9 mouse cellular contexts compared by ENCODE assay signal in the genomic region with DNA sequence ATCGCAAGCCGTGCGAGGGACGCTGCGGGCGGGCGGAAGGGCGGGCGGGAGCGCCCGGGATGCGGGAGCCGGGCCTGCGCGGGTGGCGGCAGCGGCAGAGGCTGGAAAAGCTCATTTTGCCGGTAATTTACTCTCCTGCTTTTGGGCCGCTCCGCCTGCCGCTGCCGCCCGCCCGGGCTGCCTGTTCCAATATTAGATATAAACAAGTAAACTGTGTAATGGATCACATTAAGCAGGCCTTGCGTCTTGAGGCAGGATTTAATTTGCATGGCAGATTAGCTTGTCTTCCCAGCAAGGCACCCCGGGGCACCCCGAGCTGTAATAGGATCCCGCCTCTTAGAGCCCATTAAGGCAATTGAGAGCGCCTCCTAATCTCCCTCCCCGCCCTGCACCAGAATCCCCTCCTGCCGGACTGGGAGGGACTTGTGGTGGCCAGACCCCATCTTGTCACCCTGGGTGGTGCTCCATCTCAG. TPM values are rescaled to one million over a fixed set of nuclear protein-coding genes. Genes with fewer than 3 reads are reported as not detected.
DNase-seq lines count a peak whose midpoint lies in the region; ATAC-seq and TF ChIP-seq lines count a peak whose summit lies in the region.
"Had no signal": no experiment of that assay in that cellular context is flagged by ENCODE, and none has a peak within 500 bp of the region (broad histone marks: within the 10 kb centered on the region; RNA-seq: fewer than 3 reads in every experiment).

No protein-coding gene starts in this region.

- no peaks in the 10 kb centered on the region for H3K9me3 ChIP-seq in heart, embryonic 10.5 days
- H3K9me3 ChIP-seq in midbrain, embryonic 11.5 days (ENCODE audit: control insufficient read depth, low read length) = no peaks in the 10 kb centered on the region
- H3K9me3 ChIP-seq: G1E had no signal

- DNase-seq in liver, adult 2 months (ENCODE audit: extremely low read depth, low read depth, low spot score) = no peak
- DNase-seq in liver = no peak
- DNase-seq in embryo, embryonic 10.5 days (ENCODE audit: low spot score) = peak; percentile 70
- peak; percentile 79 for DNase-seq in heart, embryonic 10.5 days (ENCODE audit: low spot score)
- DNase-seq in kidney, adult 9 months = peak; percentile 39
- DNase-seq in midbrain, embryonic 11.5 days (ENCODE audit: low spot score, missing footprints) = peak; percentile 96
- no peak for DNase-seq in thymus, postnatal 36 days
- DNase-seq in thymus, adult 2 months = no peak

- TF ChIP-seq CTCF in liver, adult 2 months (IDR thresholded peaks at IDR 0.05; ENCODE audit: low read depth, low read length) = no peak
- no peak for TF ChIP-seq CTCF in thymus, adult 2 months (IDR thresholded peaks at IDR 0.05; ENCODE audit: borderline replicate concordance, control insufficient read depth, extremely low read depth, insufficient read depth, low read length, poor library complexity)

- WGBS in liver, adult 2 months = 7% methylated on average over 31 of the region's 31 CpGs
- WGBS in heart, embryonic 10.5 days = 2% methylated on average over 31 of the region's 31 CpGs
- WGBS in midbrain, embryonic 11.5 days = under 1% methylated on average over 31 of the region's 31 CpGs
- 8% methylated on average over 31 of the region's 31 CpGs for WGBS in thymus, adult 2 months

- ATAC-seq in midbrain, embryonic 11.5 days (ENCODE audit: low FRiP score) = peak; percentile 68; the same call in 1 of the 2 replicates

- TF ChIP-seq POLR2A in liver, adult 2 months (IDR thresholded peaks at IDR 0.05; ENCODE audit: extremely low read depth, insufficient read depth, low read length) = no peak
- TF ChIP-seq POLR2A in thymus, adult 2 months (IDR thresholded peaks at IDR 0.05; ENCODE audit: control insufficient read depth, extremely low read depth, insufficient read depth, low read length, poor library complexity) = no peak

- H3K4me2 ChIP-seq in midbrain, embryonic 11.5 days = peak overlapping the region; percentile 62

- H3K36me3 ChIP-seq in liver, adult 2 months (ENCODE audit: control insufficient read depth, insufficient read depth, low read length) = no peaks in the 10 kb centered on the region
- no peaks in the 10 kb centered on the region for H3K36me3 ChIP-seq in heart, embryonic 10.5 days
- no peaks in the 10 kb centered on the region for H3K36me3 ChIP-seq in midbrain, embryonic 11.5 days (ENCODE audit: control insufficient read depth, insufficient read depth, low read length)
- no peaks in the 10 kb centered on the region for H3K36me3 ChIP-seq in thymus, adult 2 months (ENCODE audit: control insufficient read depth, insufficient read depth, low read length)
- H3K36me3 ChIP-seq: G1E had no signal

- no peaks in the 10 kb centered on the region for H3K79me2 ChIP-seq in liver, adult 2 months (ENCODE audit: control insufficient read depth, insufficient read depth, low read length)

- H3K27me3 ChIP-seq in liver, adult 2 months (ENCODE audit: control insufficient read depth, insufficient read depth, low read length) = peaks cover 11% of the 10 kb centered on the region
- H3K27me3 ChIP-seq in heart, embryonic 10.5 days (ENCODE audit: insufficient read depth, poor library complexity, severe bottlenecking) = peaks cover 56% of the 10 kb centered on the region
- peaks cover 33% of the 10 kb centered on the region for H3K27me3 ChIP-seq in midbrain, embryonic 11.5 days (ENCODE audit: control insufficient read depth, insufficient read depth, low read length)
- H3K27me3 ChIP-seq in thymus, adult 2 months (ENCODE audit: control insufficient read depth, insufficient read depth, low read length) = peaks cover 11% of the 10 kb centered on the region; the same call in 1 of the 2 replicates

- H3K9ac ChIP-seq in liver, adult 2 months (ENCODE audit: low read depth, low read length) = no peak overlapping the region
- H3K9ac ChIP-seq in midbrain, embryonic 11.5 days (ENCODE audit: low read length) = peak overlapping the region; percentile 67

- no peak overlapping the region for H3K27ac ChIP-seq in liver, adult 2 months (replicated peaks; ENCODE audit: insufficient read depth, low read depth, low read length)
- H3K27ac ChIP-seq in heart, embryonic 10.5 days = peak overlapping the region; percentile 89
- no peak overlapping the region for H3K27ac ChIP-seq in midbrain, embryonic 11.5 days (ENCODE audit: low read depth, low read length)
- no peak overlapping the region for H3K27ac ChIP-seq in thymus, adult 2 months (ENCODE audit: control insufficient read depth, insufficient read depth, low read length)

- peak overlapping the region; percentile 15; the same call in 1 of the 2 replicates for H3K4me3 ChIP-seq in liver, adult 2 months (ENCODE audit: insufficient read depth, low read depth, low read length)
- H3K4me3 ChIP-seq in heart, embryonic 10.5 days = peak overlapping the region; percentile 63
- peak overlapping the region; percentile 24 for H3K4me3 ChIP-seq in midbrain, embryonic 11.5 days (ENCODE audit: low read depth, low read length)
- no peak overlapping the region for H3K4me3 ChIP-seq in thymus, adult 2 months (ENCODE audit: control insufficient read depth, insufficient read depth, low read length)

- H3K4me1 ChIP-seq in liver, adult 2 months (ENCODE audit: control insufficient read depth, insufficient read depth, low read length) = peaks cover 5% of the 10 kb centered on the region; the same call in 1 of the 2 replicates
- H3K4me1 ChIP-seq in heart, embryonic 10.5 days = peaks cover 42% of the 10 kb centered on the region
- peaks cover 3% of the 10 kb centered on the region; the same call in 1 of the 2 replicates for H3K4me1 ChIP-seq in midbrain, embryonic 11.5 days (ENCODE audit: control insufficient read depth, insufficient read depth, low read length)
- no peaks in the 10 kb centered on the region for H3K4me1 ChIP-seq in thymus, adult 2 months (replicated peaks; ENCODE audit: control insufficient read depth, insufficient read depth, low read length)

RNA-seq across cellular contexts. Expression of gene Slf2, which starts 48.4 kb away (rescaled TPM):
- 15.1 and 19.3 TPM in 2 replicates for total RNA-seq in liver, adult 2 months (2014; rRNA removed)
- 4.9 and 7.9 TPM in 2 replicates for polyA plus RNA-seq in liver, adult 2 months (2012; rRNA removed)
- 56.6 and 60.6 TPM in 2 replicates for polyA plus RNA-seq in heart, embryonic 10.5 days (2016; fragmentation: Nextera tagmentation; extraction: Ambion mirVana)
- polyA plus RNA-seq in midbrain, embryonic 11.5 days (2014; fragmentation: Nextera tagmentation; extraction: Ambion mirVana) = 38.7 and 44.3 TPM in 2 replicates
- 98.6 and 134 TPM in 2 replicates for polyA plus RNA-seq in thymus, adult 2 months (2012; rRNA removed)

Comparison
In these comparisons a context has a peak if more than half of its experiments do, and no peak if none do; other contexts are left out.
1. DNase-seq: peak in embryo, embryonic 10.5 days (single experiment), heart, embryonic 10.5 days (single experiment), kidney, adult 9 months (single experiment) and midbrain, embryonic 11.5 days (single experiment); none in liver, adult 2 months (single experiment), liver (single experiment), thymus, postnatal 36 days (0 of 2) and thymus, adult 2 months (single experiment).